Mouse (Mus musculus): ENCODE results near the gene Cd2bp2.

Gene Cd2bp2

DNA sequence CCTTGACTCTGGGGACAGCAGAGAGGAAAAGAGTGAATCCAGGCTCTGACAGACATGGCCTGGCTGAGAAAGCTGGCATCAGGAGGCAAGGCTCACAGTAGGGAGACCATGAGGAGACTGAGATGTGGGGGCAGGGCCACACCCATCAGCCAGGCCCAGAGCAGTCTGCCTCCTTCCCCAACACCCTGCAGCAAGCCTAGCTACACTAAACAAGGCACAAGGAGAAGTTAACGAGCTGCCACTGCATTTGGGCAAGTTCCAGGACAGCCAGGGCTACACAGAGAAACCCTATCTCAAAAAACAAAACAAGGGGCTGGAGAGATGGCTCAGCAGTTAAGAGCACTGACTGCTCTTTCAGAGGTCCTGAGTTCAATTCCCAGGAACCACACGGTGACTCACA, 53.6 kb downstream of the Cd2bp2 start:
- no peak for DNase-seq (ENCODE audit: low spot score)

Data from ovary, postnatal 36 days (tissue).